Mouse (Mus musculus): ENCODE results near the gene Myo1a.

Myo1a gene

GRCm38 (mm10) chr10:127728437-127728836 is 23.5 kb downstream of the Myo1a start:
- no peak for DNase-seq (ENCODE audit: low read depth, low spot score)

- no peak for DNase-seq (ENCODE audit: low read depth, low spot score)
These were observed 25.4 kb downstream of the Myo1a start for GRCm38 (mm10) chr10:127730285-127730932.

- DNase-seq (ENCODE audit: low read depth, low spot score): no peak
These were observed 26.0 kb downstream of the Myo1a start for GRCm38 (mm10) chr10:127730933-127731310.

DNA sequence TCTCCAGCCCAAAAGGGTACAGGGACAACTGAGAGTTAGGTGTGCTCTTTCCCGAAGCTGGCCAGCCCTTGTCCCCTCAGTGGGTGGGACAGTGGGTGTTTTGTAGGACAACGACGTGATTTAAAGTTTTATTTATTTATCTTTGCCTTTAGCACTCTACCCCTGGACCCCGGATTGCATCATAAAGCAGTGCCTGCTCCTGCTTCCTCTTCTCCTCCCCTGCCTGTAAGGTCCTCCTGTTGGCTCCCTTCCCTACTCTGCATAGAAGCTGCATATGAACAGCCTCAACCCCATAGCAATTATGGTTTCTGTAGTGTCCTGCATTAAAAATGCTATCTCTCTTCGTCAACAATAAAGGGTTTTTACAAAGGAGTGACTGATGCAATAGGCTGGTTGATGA is 26.4 kb downstream of the Myo1a start:
- DNase-seq (ENCODE audit: low read depth, low spot score): no peak

- no peak for DNase-seq (ENCODE audit: low read depth, low spot score)
These were observed 29.5 kb downstream of the Myo1a start for GRCm38 (mm10) chr10:127734434-127734833.

DNA sequence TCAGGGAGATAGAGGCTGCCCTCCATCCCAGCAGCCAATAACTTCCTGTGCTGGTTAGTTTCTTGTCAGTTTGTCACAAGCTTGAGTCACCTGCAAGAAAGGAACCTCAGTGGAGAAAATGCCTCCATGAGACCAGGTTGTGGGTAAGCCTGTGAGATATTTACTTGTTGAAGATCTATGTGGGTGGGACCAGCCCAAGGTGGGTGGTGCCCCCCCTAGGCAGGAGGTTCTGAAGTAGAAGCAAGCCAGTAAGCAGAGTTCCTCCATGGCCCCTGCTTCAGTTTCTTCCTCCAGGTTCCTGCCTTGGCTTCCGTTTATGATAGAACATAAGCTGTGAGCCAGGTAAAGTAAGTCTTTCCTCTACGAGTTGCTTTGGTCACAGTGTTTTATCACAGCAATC is 31.3 kb downstream of the Myo1a start:
- DNase-seq (ENCODE audit: low read depth, low spot score): no peak

DNA sequence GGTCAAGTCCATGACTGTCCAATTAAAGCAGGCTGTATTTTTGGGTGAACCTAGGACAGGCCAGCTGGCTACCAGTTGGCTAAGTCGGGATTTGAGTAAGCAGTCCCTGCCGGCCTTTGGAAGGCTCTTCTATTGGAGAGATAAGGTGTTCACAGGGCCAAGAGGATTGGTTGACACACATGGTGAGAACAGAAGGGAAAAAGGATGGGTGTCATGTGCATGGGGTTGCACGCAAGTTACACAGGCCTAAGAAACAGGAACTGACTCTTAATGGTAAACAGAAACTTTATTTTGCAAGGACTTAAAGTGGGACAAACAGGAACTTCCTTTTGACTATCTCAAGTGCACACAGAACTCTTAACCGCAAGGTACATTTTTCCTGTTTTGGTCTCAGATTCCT is 31.9 kb downstream of the Myo1a start:
- no peak for DNase-seq (ENCODE audit: low read depth, low spot score)

DNA sequence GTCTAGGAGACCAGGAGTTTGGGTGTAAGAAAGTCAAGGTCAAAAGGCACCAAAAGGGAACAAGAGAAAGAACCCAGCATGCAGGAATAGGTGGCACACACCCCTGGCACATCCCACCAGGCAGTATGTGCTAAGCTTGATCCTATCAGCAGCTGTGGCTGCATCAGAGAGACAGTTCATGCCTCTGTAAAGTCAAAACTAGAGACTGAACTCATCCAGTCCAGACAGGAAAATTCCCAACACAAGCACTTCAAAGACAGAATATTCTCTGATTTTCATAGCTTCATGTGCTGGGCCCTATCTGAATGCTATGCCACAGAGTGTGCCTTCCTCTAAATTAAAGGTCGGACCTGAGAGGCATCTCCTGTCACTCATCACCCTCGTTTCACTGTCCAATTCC is 32.6 kb downstream of the Myo1a start:
- DNase-seq (ENCODE audit: low read depth, low spot score): no peak

DNA sequence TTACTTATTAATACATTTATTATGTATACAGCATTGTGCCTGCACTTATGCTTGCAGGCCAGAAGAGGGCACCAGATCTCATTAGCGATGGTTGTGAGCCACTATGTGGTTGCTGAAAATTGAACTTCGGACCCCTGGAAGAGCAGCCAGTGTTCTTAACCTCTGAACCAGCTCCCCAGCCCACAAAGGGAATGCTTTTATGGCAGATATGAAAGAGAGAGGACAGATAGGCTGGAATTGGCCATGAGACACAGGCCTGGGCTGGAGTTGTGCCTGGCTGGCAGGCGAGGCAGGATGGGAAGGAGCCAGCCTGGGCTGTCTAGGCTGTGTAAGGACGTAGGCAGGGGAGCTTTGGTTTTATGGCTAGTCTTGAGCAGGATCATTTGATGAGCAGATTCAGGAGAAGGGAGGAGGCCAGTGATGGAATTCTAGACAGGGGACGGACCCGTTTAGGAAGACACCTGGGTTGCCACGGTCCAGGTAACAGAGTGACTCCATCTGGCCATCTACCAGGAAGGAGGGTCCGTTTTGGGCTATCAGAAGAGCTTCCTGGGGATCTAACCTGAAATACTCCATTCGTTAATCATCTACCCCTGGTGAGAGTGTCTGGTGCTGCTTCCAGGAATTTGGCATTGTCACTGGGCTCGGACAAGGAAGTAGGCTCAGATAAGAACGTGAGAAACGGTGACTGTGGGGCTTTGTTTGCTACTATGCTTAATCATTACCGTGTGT is 33.3 kb downstream of the Myo1a start:
- DNase-seq (ENCODE audit: low read depth, low spot score): no peak

GRCm38 (mm10) chr10:127739083-127739660 is 34.2 kb downstream of the Myo1a start, which contains the start of gene Zbtb39:
TSS of gene Zbtb39 (plus strand) at chr10:127739538.
- DNase-seq (ENCODE audit: low read depth, low spot score): peak; percentile 70

DNA sequence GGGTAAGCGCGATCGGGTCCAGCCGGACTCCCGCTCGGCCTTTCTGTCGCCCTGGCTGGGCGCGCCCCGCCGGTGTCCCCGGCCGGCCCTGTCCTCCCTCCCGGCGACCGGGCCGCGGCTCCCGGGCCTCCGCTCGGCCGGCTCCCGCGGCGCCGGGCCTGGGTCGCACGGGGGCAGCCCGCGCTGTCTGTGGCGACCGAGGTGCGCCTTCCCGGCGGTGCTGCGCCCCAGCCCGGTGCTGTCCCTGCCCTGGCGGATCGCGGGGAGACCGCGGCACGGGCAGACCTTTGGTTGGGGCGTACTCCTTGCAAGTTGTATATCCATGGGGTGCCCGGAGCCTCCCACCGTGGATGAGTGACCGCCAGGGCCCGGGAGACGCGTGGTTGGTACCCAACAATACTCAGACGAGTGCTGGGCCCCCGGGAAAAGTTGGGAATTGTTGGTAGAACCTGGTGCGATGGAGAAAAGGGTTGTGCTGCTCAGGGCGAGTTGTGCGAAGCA is 34.7 kb downstream of the Myo1a start:
- no peak for DNase-seq (ENCODE audit: low read depth, low spot score)

GRCm38 (mm10) chr10:127744661-127745060 is 39.7 kb downstream of the Myo1a start:
- no peak for DNase-seq (ENCODE audit: low read depth, low spot score)

DNA sequence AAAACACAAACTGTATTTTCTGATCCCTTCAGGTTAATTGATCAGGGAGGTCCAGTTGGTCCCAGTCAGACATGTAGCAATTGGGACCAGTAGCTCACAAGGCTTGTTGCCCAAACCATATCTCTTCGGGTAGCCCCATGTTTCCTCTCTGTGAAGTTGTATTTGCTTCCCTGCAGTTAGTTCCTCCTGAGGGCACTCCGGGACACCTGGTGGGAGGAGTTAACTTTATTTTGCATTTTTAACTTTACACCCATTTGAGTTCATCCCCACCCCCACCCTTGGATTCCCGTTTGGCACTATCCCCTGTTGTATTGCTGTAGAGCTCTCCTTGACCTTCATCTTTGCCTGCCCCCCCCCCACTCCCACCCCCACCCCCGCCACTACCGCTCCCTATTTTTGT is 40.9 kb downstream of the Myo1a start:
- no peak for DNase-seq (ENCODE audit: low read depth, low spot score)

GRCm38 (mm10) chr10:127747254-127747653 is 42.3 kb downstream of the Myo1a start:
- no peak for DNase-seq (ENCODE audit: low read depth, low spot score)

- DNase-seq (ENCODE audit: low read depth, low spot score): no peak
These were observed 44.1 kb downstream of the Myo1a start for GRCm38 (mm10) chr10:127748847-127749612.

DNA sequence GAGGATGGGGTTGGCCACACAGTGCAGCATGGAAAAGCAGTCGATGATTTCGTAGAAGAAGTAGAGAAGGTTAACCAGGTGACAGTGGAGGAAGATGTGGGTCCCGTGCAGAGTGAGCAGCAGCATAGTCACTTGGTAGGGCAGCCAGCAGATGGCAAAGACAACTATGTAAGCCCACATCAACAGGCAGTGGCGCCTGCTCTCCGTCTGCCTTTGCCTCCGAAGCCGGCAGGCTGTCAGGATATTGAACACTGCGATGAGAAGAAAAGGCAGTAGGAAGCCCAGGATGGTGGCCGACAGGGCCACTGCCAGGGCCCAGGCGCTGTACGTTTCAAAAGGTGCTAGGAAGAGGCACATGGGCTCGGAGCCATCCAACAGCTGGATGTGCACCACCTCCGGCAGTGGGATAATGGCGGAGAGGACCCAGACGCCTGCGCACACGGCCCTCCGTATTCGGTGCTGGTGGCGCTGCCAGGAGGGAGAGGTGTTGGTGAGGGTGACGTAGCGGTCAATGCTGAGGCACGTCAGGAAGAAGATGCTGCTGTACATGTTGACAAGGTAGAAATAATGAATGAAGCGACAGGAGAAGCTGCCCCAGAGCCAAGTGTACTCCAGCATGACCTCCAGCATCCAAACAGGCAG is 45.3 kb downstream of the Myo1a start:
- DNase-seq (ENCODE audit: low read depth, low spot score): no peak

- DNase-seq (ENCODE audit: low read depth, low spot score): no peak
These were observed 46.6 kb downstream of the Myo1a start, which contains the start of gene Gpr182 for GRCm38 (mm10) chr10:127751548-127751947. TSS of gene Gpr182 (minus strand) at chr10:127751732.

DNA sequence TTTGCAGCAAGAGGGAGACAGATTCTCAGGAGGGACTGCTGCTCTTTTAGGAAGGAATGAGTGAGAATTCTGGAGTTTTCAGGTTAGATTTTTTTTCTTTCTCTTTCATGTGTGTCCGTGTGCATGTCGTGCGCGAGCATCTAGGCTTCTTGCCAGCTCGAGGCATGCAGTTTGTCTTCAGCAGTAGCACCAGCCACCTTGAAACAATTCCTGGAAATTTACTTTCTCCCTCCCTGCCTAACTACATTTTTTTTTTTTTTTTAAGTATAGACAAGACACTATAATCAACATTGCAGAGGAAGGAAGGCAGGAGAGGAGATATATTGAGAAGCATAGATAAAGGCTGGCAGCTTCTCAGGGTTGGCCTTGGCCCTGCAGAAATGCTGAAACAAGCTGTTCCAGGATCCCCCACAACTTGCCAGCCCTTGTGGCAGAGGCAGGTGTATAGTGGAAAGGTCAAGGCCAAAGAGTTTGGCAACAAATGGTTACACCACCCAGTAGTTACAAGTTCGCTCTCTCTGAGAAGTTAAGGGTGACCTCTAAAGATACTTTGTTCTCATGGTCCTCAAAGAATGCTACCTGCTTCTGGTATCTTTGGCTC is 49.7 kb downstream of the Myo1a start:
- DNase-seq (ENCODE audit: low read depth, low spot score): no peak

- no peak for DNase-seq (ENCODE audit: low read depth, low spot score)
These were observed 50.3 kb downstream of the Myo1a start for GRCm38 (mm10) chr10:127755246-127755645.

- DNase-seq (ENCODE audit: low read depth, low spot score): no peak
These were observed 50.9 kb downstream of the Myo1a start for GRCm38 (mm10) chr10:127755770-127756468.

Data from retina, postnatal 7 days (tissue).